14 mouse cellular contexts compared by ENCODE assay signal in genomic region chr4:88754818-88755340, GRCm38 (mm10). TPM values are rescaled to one million over a fixed set of nuclear protein-coding genes. Genes with fewer than 3 reads are reported as not detected.
DNase-seq lines count a peak whose midpoint lies in the region; ATAC-seq and TF ChIP-seq lines count a peak whose summit lies in the region.
"Not testable (repeated sequence)": the region's sequence is repeated elsewhere in the genome, so short reads cannot be mapped to it uniquely, and the experiment has no call there.
"Had no signal": no experiment of that assay in that cellular context is flagged by ENCODE, and none has a peak within 500 bp of the region (broad histone marks: within the 10 kb centered on the region; RNA-seq: fewer than 3 reads in every experiment).

Gene Gm13271, plus strand, starts transcription at chr4:88754868.

- H3K9me3 ChIP-seq in lung, postnatal 0 days (ENCODE audit: low read length) = not testable (repeated sequence)

- DNase-seq in adrenal gland, adult (ENCODE audit: inconsistent age in 2 of 2, low spot score in 1 of 2) = peak; percentile 75 to 92
- peak; percentile 72 to 74 for DNase-seq in cerebellum, postnatal 14 days
- DNase-seq in gastrocnemius, postnatal 36 days = peak; percentile 59 to 71
- DNase-seq in kidney, adult 2 months = peak; percentile 55
- DNase-seq in layer of hippocampus, postnatal 25 days (ENCODE audit: extremely low spot score in 1 of 2, low spot score in 1 of 2) = peak; percentile 64 to 77
- not testable (repeated sequence) for DNase-seq in lung, postnatal 0 days (ENCODE audit: low spot score)
- DNase-seq in right cerebral cortex, postnatal 36 days (ENCODE audit: low spot score in 2 of 2) = peak; percentile 61 to 73
- DNase-seq in urinary bladder, adult 18-20 months (ENCODE audit: low spot score in 2 of 2) = peak; percentile 74 to 91

- TF ChIP-seq EP300 in lung, postnatal 0 days (IDR thresholded peaks at IDR 0.05) = not testable (repeated sequence)

- intact Hi-C loops in gastrocnemius, postnatal 36 days (cut with DNase I) = not testable (repeated sequence)

- not testable (repeated sequence) for TF ChIP-seq CTCF in kidney, adult 2 months (conservative IDR thresholded peaks at IDR 0.05; ENCODE audit: insufficient read depth, insufficient read length, low read depth, low read length)
- peak; percentile 23; the same call in 1 of the 2 replicates for TF ChIP-seq CTCF in lung, postnatal 0 days (IDR thresholded peaks at IDR 0.05)

- WGBS in kidney, adult 2 months = 87% methylated on average over 15 of the region's 15 CpGs
- 73% methylated on average over 12 of the region's 15 CpGs for WGBS in lung, postnatal 0 days

- TF ChIP-seq POLR2A in kidney, adult 2 months (IDR thresholded peaks at IDR 0.05; ENCODE audit: low read depth, low read length) = not testable (repeated sequence)

- not testable (repeated sequence) for H3K27me3 ChIP-seq in kidney, adult 2 months (replicated peaks; ENCODE audit: control insufficient read depth, insufficient read depth, low read length); lung, postnatal 0 days (replicated peaks; ENCODE audit: insufficient read depth, low read length)

- H3K9ac ChIP-seq in lung, postnatal 0 days (replicated peaks; ENCODE audit: low read depth) = not testable (repeated sequence)

- not testable (repeated sequence) for ATAC-seq in lung, postnatal 0 days

- H3K36me3 ChIP-seq in kidney, adult 2 months (ENCODE audit: control insufficient read depth, insufficient read depth, low read length); lung, postnatal 0 days (ENCODE audit: insufficient read depth, low read length): not testable (repeated sequence)

- H3K27ac ChIP-seq in kidney, adult 2 months (ENCODE audit: insufficient read depth, low read depth, low read length); lung, postnatal 0 days (ENCODE audit: low read length): not testable (repeated sequence)

- H3K4me2 ChIP-seq in lung, postnatal 0 days (replicated peaks; ENCODE audit: low read depth, low read length) = not testable (repeated sequence)

- not testable (repeated sequence) for H3K4me1 ChIP-seq in kidney, adult 2 months (ENCODE audit: control insufficient read depth, insufficient read depth, low read length); lung, postnatal 0 days (ENCODE audit: insufficient read depth, low read depth, low read length)

- not testable (repeated sequence) for H3K4me3 ChIP-seq in kidney, adult 2 months (ENCODE audit: insufficient read depth, low read depth, low read length); lung, postnatal 0 days (ENCODE audit: low read depth, low read length)

RNA-seq across cellular contexts. Expression of gene Gm13271, which starts in this region (rescaled TPM):
- total RNA-seq in gastrocnemius, postnatal 36 days (2021) = not detected
- polyA plus RNA-seq in kidney, adult 2 months (2012; rRNA removed) = not detected in 2 replicates
- not detected for total RNA-seq in layer of hippocampus, postnatal 25 days (2021)
- polyA plus RNA-seq in lung, postnatal 0 days (2015; fragmentation: Nextera tagmentation; extraction: Ambion mirVana) = not detected in 2 replicates
- total RNA-seq: midbrain, postnatal 0 days had no signal
- polyA plus RNA-seq: C2C12; erythroblast, embryonic 14.5 days; heart, embryonic 12.5 days; intestine, embryonic 15.5 days; liver, embryonic 15.5 days; midbrain, postnatal 0 days had no signal

Comparison
In these comparisons a context has a peak if more than half of its experiments do, and no peak if none do; other contexts are left out.
1. Peak in DNase-seq in gastrocnemius, postnatal 36 days; RNA of the gene not detected or under 1 TPM.
2. Peak in DNase-seq in kidney, adult 2 months; RNA of the gene not detected or under 1 TPM.
3. Peak in DNase-seq in layer of hippocampus, postnatal 25 days; RNA of the gene not detected or under 1 TPM.